Mouse (Mus musculus): Measurements from ENCODE around the gene Tle3. TPM values are rescaled to one million over a fixed set of nuclear protein-coding genes. Genes with fewer than 3 reads are reported as not detected.

Tle3 gene
- polyA plus RNA-seq, 1 experiment from 2014 or later = 59.1 TPM

GRCm38 (mm10) chr9:61416571-61416970, 44.4 kb downstream of the Tle3 start:
- Histone ChIP-seq H3K27me3 (no peaks in the 10 kb centered on the region), H3K9ac (replicated peaks) (no peak overlapping the region), H3K9me3 (peaks cover under 1% of the 10 kb centered on the region; the same call in 1 of the 2 replicates), H3K27ac (no peak overlapping the region), H3K4me2 (no peak overlapping the region), H3K36me3 (peaks cover 83% of the 10 kb centered on the region), H3K4me3 (replicated peaks) (no peak overlapping the region), H3K4me1 (replicated peaks) (no peaks in the 10 kb centered on the region)
- ATAC-seq (ENCODE audit: insufficient number of reproducible peaks, insufficient read depth, low FRiP score, low TSS enrichment, low read depth) = no peak
- 62% methylated on average over 9 of the region's 9 CpGs for WGBS

DNA sequence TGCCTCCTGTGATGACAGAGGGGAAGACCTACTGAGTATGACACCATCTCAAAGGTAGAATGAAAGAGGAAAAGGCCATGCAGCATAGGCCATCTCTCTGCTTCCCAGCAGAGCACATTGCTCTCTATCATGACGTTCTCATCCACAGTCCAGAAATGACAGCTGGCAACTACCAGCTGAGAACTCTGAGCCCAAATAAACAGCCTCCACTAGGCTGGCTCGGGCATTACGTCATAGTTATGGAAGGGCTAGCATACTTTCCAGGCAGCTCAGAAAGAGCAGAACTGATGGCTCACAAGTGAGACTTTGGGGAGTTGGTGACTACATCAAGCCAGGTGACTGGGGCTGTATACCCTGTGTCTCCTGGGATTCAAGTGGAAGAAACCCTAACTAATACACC, 49.5 kb downstream of the Tle3 start:
- H3K9ac ChIP-seq (replicated peaks) = no peak overlapping the region
- peaks cover 3% of the 10 kb centered on the region; the same call in 1 of the 2 replicates for H3K27me3 ChIP-seq
- no peak for ATAC-seq (ENCODE audit: insufficient number of reproducible peaks, insufficient read depth, low FRiP score, low TSS enrichment, low read depth)
- WGBS = 91% methylated on average over 3 of the region's 3 CpGs
- H3K36me3 ChIP-seq = peaks cover 32% of the 10 kb centered on the region
- no peak overlapping the region for H3K4me3 ChIP-seq (replicated peaks)
- peaks cover 6% of the 10 kb centered on the region; the same call in 1 of the 2 replicates for H3K9me3 ChIP-seq
- H3K27ac ChIP-seq = no peak overlapping the region
- H3K4me1 ChIP-seq (replicated peaks) = no peaks in the 10 kb centered on the region
- H3K4me2 ChIP-seq = no peak overlapping the region

- Histone ChIP-seq H3K36me3 (peaks cover 6% of the 10 kb centered on the region), H3K27me3 (peaks cover 3% of the 10 kb centered on the region; the same call in 1 of the 2 replicates), H3K4me2 (no peak overlapping the region), H3K4me3 (replicated peaks) (no peak overlapping the region), H3K9ac (replicated peaks) (no peak overlapping the region), H3K4me1 (replicated peaks) (no peaks in the 10 kb centered on the region), H3K27ac (no peak overlapping the region), H3K9me3 (peaks cover 6% of the 10 kb centered on the region; the same call in 1 of the 2 replicates)
- no peak for ATAC-seq (ENCODE audit: insufficient number of reproducible peaks, insufficient read depth, low FRiP score, low TSS enrichment, low read depth)
- WGBS = 89% methylated on average over 3 of the region's 3 CpGs
These were observed 52.1 kb downstream of the Tle3 start for GRCm38 (mm10) chr9:61424245-61424644.

- H3K4me2 ChIP-seq = no peak overlapping the region
- no peaks in the 10 kb centered on the region for H3K36me3 ChIP-seq
- ATAC-seq (ENCODE audit: insufficient number of reproducible peaks, insufficient read depth, low FRiP score, low TSS enrichment, low read depth) = no peak
- H3K27ac ChIP-seq = no peak overlapping the region
- WGBS = 63% methylated on average over 7 of the region's 7 CpGs
- H3K27me3 ChIP-seq = peaks cover 3% of the 10 kb centered on the region; the same call in 1 of the 2 replicates
- no peak overlapping the region for H3K4me3 ChIP-seq (replicated peaks)
- no peak overlapping the region for H3K9ac ChIP-seq (replicated peaks)
- H3K4me1 ChIP-seq (replicated peaks) = no peaks in the 10 kb centered on the region
- H3K9me3 ChIP-seq = peaks cover 6% of the 10 kb centered on the region; the same call in 1 of the 2 replicates
These were observed 54.3 kb downstream of the Tle3 start for GRCm38 (mm10) chr9:61426493-61426892.

- Histone ChIP-seq H3K4me2 (no peak overlapping the region), H3K27ac (no peak overlapping the region), H3K9me3 (peaks cover 1% of the 10 kb centered on the region; the same call in 1 of the 2 replicates), H3K27me3 (peaks cover 3% of the 10 kb centered on the region; the same call in 1 of the 2 replicates), H3K4me3 (replicated peaks) (no peak overlapping the region), H3K36me3 (no peaks in the 10 kb centered on the region), H3K9ac (replicated peaks) (no peak overlapping the region), H3K4me1 (replicated peaks) (no peaks in the 10 kb centered on the region)
- ATAC-seq (ENCODE audit: insufficient number of reproducible peaks, insufficient read depth, low FRiP score, low TSS enrichment, low read depth) = no peak
- WGBS = 82% methylated on average over 6 of the region's 6 CpGs
These were observed 54.9 kb downstream of the Tle3 start for GRCm38 (mm10) chr9:61427051-61427450.

DNA sequence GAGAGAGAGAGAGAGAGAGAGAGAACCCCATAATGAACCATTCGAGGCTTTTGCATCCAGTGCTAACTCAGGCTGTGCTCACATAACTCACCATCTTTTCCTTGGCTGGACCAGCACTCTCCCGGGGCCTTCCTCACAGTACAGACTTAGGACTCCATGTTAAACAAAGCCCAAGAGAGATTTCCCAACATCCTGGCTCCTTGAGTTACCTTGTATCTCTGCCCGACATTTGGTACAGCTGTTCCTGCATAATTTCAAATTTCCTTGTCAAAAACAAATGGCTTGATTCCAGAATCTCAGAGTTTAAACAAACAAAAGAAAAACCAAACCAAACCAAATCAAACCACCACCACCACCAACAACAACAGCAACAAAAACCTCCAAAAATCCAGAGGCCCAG, 55.7 kb downstream of the Tle3 start:
- Histone ChIP-seq H3K27me3 (peaks cover 3% of the 10 kb centered on the region; the same call in 1 of the 2 replicates), H3K9ac (replicated peaks) (no peak overlapping the region), H3K4me1 (replicated peaks) (no peaks in the 10 kb centered on the region), H3K4me2 (no peak overlapping the region), H3K27ac (no peak overlapping the region), H3K36me3 (no peaks in the 10 kb centered on the region), H3K9me3 (no peaks in the 10 kb centered on the region), H3K4me3 (replicated peaks) (no peak overlapping the region)
- WGBS = 82% methylated on average over 3 of the region's 3 CpGs
- ATAC-seq (ENCODE audit: insufficient number of reproducible peaks, insufficient read depth, low FRiP score, low TSS enrichment, low read depth) = no peak

GRCm38 (mm10) chr9:61431830-61432229, 59.7 kb downstream of the Tle3 start:
- WGBS = 93% methylated on average over 4 of the region's 4 CpGs
- Histone ChIP-seq H3K9me3 (no peaks in the 10 kb centered on the region), H3K9ac (replicated peaks) (no peak overlapping the region), H3K4me2 (no peak overlapping the region), H3K27ac (no peak overlapping the region), H3K36me3 (no peaks in the 10 kb centered on the region), H3K27me3 (peaks cover 19% of the 10 kb centered on the region; the same call in 1 of the 2 replicates), H3K4me3 (replicated peaks) (no peak overlapping the region), H3K4me1 (replicated peaks) (peaks cover 10% of the 10 kb centered on the region)
- ATAC-seq (ENCODE audit: insufficient number of reproducible peaks, insufficient read depth, low FRiP score, low TSS enrichment, low read depth) = no peak

DNA sequence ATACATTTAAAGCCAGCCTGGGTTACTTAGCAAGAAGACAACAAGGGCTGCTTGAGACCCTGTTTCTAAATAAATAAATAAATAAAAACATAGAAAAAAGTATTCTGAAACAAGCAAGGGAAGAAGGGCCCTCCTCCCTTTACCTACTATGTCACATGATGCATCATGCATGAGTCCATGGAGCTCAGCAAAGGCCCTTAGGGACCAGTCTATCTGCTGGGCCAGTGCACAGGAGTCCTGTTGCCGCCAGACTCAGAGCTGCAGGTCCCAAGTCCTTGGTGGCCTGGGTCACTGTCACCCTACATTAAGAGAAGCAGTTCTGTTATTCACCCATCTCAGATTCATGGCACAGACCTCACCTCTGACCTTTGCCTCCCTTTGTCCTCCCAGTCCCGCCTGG, 61.0 kb downstream of the Tle3 start:
- Histone ChIP-seq H3K9ac (replicated peaks) (no peak overlapping the region), H3K27me3 (peaks cover 31% of the 10 kb centered on the region; the same call in 1 of the 2 replicates), H3K36me3 (no peaks in the 10 kb centered on the region), H3K9me3 (no peaks in the 10 kb centered on the region), H3K4me3 (replicated peaks) (no peak overlapping the region), H3K27ac (no peak overlapping the region), H3K4me1 (replicated peaks) (peaks cover 10% of the 10 kb centered on the region), H3K4me2 (no peak overlapping the region)
- 78% methylated on average over 2 of the region's 2 CpGs for WGBS
- no peak for ATAC-seq (ENCODE audit: insufficient number of reproducible peaks, insufficient read depth, low FRiP score, low TSS enrichment, low read depth)

DNA sequence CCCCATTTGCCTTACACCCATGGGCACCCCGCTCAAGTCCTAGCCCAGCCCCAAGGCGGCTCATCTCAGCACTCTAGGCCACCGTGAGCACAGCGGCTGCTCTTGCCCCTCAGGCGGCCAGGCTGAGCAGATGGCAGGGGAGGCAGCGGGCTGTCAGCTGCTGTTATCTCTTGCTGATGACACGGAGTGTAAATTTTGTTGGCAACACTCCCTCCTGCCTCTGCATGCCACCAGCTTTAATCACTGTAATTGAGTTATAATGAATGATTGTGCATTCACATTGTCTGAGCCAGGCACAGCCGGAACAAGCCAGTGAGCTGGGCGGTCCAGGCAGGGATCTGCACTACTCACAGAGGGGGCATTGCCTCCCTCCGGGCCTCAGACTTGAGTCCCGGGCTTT, 61.9 kb downstream of the Tle3 start:
- Histone ChIP-seq H3K4me3 (replicated peaks) (no peak overlapping the region), H3K9ac (replicated peaks) (no peak overlapping the region), H3K27me3 (peaks cover 40% of the 10 kb centered on the region), H3K36me3 (no peaks in the 10 kb centered on the region), H3K4me1 (replicated peaks) (peaks cover 10% of the 10 kb centered on the region), H3K27ac (no peak overlapping the region), H3K9me3 (no peaks in the 10 kb centered on the region), H3K4me2 (no peak overlapping the region)
- WGBS = 43% methylated on average over 11 of the region's 11 CpGs
- ATAC-seq (ENCODE audit: insufficient number of reproducible peaks, insufficient read depth, low FRiP score, low TSS enrichment, low read depth) = no peak

- Histone ChIP-seq H3K9me3 (no peaks in the 10 kb centered on the region), H3K27me3 (peaks cover 47% of the 10 kb centered on the region), H3K4me2 (no peak overlapping the region), H3K9ac (replicated peaks) (no peak overlapping the region), H3K4me1 (replicated peaks) (peaks cover 18% of the 10 kb centered on the region), H3K36me3 (no peaks in the 10 kb centered on the region), H3K4me3 (replicated peaks) (no peak overlapping the region), H3K27ac (no peak overlapping the region)
- 30% methylated on average over 8 of the region's 8 CpGs for WGBS
- ATAC-seq (ENCODE audit: insufficient number of reproducible peaks, insufficient read depth, low FRiP score, low TSS enrichment, low read depth) = no peak
These were observed 63.2 kb downstream of the Tle3 start for GRCm38 (mm10) chr9:61435191-61435989.

DNA sequence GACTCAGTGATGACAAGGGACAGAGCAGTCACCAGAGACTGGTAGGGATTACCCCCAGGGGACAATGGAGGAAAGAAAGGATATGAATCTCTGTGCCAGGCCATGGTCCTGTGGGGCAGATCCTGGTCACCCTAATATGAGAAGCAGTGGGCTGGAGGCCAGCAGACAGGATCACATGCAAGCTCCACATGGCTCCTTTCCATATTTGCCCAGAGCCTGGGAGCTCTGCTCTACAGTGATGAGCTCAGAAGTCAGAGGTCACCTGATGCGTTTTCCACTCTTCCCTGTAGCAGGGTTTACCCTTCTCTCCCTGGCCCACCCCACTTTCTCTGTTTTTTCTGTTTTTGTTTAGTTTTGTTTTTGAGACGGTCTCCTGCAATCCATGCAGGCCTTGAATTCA, 63.9 kb downstream of the Tle3 start:
- WGBS = 74% methylated on average over 2 of the region's 2 CpGs
- Histone ChIP-seq H3K27ac (no peak overlapping the region), H3K9me3 (no peaks in the 10 kb centered on the region), H3K4me2 (no peak overlapping the region), H3K27me3 (peaks cover 47% of the 10 kb centered on the region), H3K4me1 (replicated peaks) (peaks cover 23% of the 10 kb centered on the region), H3K36me3 (no peaks in the 10 kb centered on the region), H3K4me3 (replicated peaks) (no peak overlapping the region), H3K9ac (replicated peaks) (no peak overlapping the region)
- ATAC-seq (ENCODE audit: insufficient number of reproducible peaks, insufficient read depth, low FRiP score, low TSS enrichment, low read depth) = no peak
